Mouse (Mus musculus) testis, adult 2 months (tissue): ENCODE measurements around the gene Dbnl. TPM values are rescaled to one million over a fixed set of nuclear protein-coding genes. Genes with fewer than 3 reads are reported as not detected.

Experiments
- H3K27ac ChIP-seq: fragments of 200-500 bp; 2 replicates; pipeline ENCODE4 v1.5.1; 2012; ENCODE audit warnings: low read depth, low read length; ENCODE audit not compliant: control insufficient read depth, insufficient read depth
- H3K27me3 ChIP-seq: fragments of 200-500 bp; 2 replicates; pipeline ENCODE4 v1.6.1; 2012; ENCODE audit warnings: mild to moderate bottlenecking, low read length, moderate library complexity; ENCODE audit not compliant: control insufficient read depth, insufficient read depth
- H3K36me3 ChIP-seq: fragments of 200-500 bp; 2 replicates; pipeline ENCODE4 v1.6.1; 2012; ENCODE audit warnings: mild to moderate bottlenecking, low read length; ENCODE audit not compliant: control insufficient read depth, insufficient read depth
- H3K4me1 ChIP-seq: fragments of 200-500 bp; 2 replicates; pipeline ENCODE4 v1.6.1; 2012; ENCODE audit warnings: low read length; ENCODE audit not compliant: control insufficient read depth, insufficient read depth
- H3K4me3 ChIP-seq: fragments of 200-500 bp; 2 replicates; pipeline ENCODE4 v1.5.1; 2012; ENCODE audit warnings: low read depth, mild to moderate bottlenecking, low read length, moderate library complexity, mixed read lengths; ENCODE audit not compliant: control insufficient read depth
- CTCF ChIP-seq: fragments of 200-500 bp; IDR thresholded peaks from 2 replicates; pipeline ENCODE4 v1.5.1; 2012; ENCODE audit warnings: low read depth, mild to moderate bottlenecking, inconsistent platforms, low read length, moderate library complexity; ENCODE audit not compliant: control insufficient read depth, insufficient read depth, insufficient replicate concordance
- POLR2A ChIP-seq: fragments of 200-500 bp; IDR thresholded peaks from 2 replicates; pipeline ENCODE4 v1.6.1; 2012; ENCODE audit warnings: low read depth, mild to moderate bottlenecking, inconsistent platforms, low read length, moderate library complexity; ENCODE audit not compliant: control insufficient read depth
- polyA plus RNA-seq: library from polyadenylated mRNA; depleted of rRNA; stranded (reverse); fragments of >200 nt; gene quantifications from 2 replicates; pipeline ENCODE4 v1.2.3, GENCODE M21; 2012

Gene Dbnl
- polyA plus RNA-seq, 1 experiment = 19.6 TPM

DNA sequence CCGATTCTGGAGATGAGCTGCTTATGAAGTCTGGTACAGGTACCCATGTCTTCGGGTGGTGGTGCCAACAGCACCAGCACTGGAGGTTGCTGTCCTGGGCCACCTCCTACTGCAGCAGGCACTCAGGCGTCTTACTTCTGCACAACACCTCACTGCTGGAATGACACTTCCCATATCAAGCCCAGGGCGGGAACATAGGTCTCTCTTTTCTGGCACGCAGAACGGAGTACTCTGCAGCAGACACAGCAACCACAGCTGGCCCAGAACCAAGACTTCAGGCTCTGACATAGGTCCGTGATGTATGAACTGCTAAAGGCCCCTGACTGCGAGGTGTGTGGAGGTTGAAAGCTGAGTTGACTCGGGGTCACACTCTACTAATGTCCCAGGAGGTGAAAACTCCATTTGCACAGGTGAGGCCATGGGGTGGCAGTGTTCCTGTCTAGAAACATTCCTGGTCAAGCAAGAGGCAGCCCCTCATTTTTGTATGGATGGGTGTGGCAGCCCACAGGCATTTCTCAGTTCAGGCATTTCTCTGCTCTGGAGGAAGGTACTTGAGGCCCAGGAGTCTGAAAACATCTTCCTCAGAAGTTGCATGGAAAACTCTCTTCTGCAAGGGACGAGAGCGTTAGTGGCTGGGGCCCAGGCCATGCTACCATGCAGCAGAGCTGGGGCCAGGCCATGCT, 40.4 kb downstream of the Dbnl start:
- Histone ChIP-seq H3K4me3 (no peak overlapping the region), H3K36me3 (no peaks in the 10 kb centered on the region), H3K4me1 (no peaks in the 10 kb centered on the region), H3K27ac (no peak overlapping the region), H3K27me3 (no peaks in the 10 kb centered on the region)
- no peak for TF ChIP-seq POLR2A
- TF ChIP-seq CTCF = no peak

DNA sequence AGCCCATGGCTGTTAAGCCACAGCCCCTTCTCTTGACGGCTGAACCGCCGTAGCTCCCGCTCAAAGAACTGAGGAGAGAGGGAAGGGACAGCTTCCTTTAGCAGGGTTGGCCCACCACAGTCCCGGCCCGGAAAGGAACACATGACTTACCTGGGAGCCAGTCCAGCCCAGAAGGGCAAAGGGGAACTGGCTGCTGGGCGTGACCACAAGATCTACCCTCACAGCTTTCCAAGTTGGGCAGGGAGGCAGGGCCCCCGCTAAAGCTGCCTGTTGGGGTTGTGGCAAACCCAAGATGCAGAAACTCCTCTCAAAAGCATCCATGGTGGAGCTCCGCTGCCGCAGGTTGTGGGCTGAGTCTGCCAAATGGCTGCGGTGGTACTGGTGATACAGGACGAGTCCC, 41.0 kb downstream of the Dbnl start:
- H3K27me3 ChIP-seq = no peaks in the 10 kb centered on the region
- TF ChIP-seq CTCF (no peak), POLR2A (no peak)
- H3K4me1 ChIP-seq = no peaks in the 10 kb centered on the region
- no peak overlapping the region for H3K4me3 ChIP-seq
- H3K27ac ChIP-seq = no peak overlapping the region
- no peaks in the 10 kb centered on the region for H3K36me3 ChIP-seq

DNA sequence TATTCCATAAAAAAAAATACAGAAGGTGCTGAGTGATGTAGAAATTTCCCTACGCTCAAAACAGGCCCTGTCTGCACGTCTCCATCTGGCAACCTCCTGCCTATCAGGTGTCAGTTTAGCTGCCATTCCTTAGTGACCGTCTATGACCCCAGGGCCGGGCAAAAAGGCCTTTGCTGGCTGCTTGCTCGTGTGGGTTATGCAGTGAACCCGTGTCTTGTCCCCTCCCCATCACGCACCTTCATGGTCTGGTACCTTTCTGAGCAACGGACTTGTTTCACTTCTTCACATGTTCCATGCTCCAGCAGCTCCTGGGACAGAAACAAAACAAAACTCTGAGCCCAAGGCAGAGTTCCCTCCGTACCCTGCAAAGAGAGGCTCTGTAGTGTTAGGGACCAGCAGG, 46.2 kb downstream of the Dbnl start:
- Histone ChIP-seq H3K27me3 (no peaks in the 10 kb centered on the region), H3K36me3 (no peaks in the 10 kb centered on the region), H3K4me1 (peaks cover 5% of the 10 kb centered on the region), H3K4me3 (no peak overlapping the region), H3K27ac (no peak overlapping the region)
- no peak for TF ChIP-seq POLR2A
- no peak for TF ChIP-seq CTCF

DNA sequence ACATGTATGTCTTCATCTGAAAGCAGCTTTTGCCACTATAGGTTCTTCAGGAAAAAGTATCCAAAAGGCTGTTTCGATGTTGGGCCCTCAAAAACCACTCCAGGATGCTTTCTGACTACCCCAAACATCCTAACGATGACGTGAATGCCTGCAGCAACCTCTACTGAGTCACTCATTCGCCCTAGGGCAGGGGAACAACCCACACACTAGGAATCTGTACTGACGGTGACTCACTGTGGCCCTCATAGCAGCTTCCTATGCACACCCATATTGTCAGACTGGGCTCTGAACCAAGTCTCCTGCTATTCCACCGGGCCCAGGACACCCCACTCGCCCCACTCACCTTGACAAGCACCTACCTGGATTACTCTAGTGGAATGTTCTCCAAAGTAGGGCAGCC, 46.8 kb downstream of the Dbnl start:
- no peak overlapping the region for H3K4me3 ChIP-seq
- H3K36me3 ChIP-seq = no peaks in the 10 kb centered on the region
- H3K27ac ChIP-seq = no peak overlapping the region
- no peaks in the 10 kb centered on the region for H3K27me3 ChIP-seq
- TF ChIP-seq POLR2A (no peak), CTCF (no peak)
- H3K4me1 ChIP-seq = peaks cover 7% of the 10 kb centered on the region

DNA sequence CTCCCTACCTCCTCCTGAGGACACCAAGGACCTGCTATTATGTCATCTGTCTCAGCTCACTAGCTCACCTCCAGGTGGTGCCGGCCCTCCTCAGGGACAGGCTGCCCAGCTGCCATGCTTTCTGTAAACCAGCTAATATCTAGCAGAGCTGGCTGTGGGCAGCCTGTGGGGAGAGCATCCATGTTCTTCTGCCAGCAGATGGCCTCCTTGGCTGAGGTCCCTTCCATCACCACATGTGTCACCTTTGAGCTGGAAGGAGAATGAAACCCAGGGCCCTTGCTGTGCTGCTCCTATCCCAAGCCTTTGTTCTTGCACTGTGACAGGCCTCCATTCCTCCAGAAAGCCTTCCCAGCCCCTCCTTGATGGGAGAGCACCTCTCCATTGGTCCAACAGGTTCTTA, 47.8 kb downstream of the Dbnl start:
- Histone ChIP-seq H3K4me3 (no peak overlapping the region), H3K27me3 (no peaks in the 10 kb centered on the region), H3K36me3 (no peaks in the 10 kb centered on the region), H3K4me1 (peaks cover 7% of the 10 kb centered on the region), H3K27ac (no peak overlapping the region)
- TF ChIP-seq POLR2A (no peak), CTCF (no peak)

DNA sequence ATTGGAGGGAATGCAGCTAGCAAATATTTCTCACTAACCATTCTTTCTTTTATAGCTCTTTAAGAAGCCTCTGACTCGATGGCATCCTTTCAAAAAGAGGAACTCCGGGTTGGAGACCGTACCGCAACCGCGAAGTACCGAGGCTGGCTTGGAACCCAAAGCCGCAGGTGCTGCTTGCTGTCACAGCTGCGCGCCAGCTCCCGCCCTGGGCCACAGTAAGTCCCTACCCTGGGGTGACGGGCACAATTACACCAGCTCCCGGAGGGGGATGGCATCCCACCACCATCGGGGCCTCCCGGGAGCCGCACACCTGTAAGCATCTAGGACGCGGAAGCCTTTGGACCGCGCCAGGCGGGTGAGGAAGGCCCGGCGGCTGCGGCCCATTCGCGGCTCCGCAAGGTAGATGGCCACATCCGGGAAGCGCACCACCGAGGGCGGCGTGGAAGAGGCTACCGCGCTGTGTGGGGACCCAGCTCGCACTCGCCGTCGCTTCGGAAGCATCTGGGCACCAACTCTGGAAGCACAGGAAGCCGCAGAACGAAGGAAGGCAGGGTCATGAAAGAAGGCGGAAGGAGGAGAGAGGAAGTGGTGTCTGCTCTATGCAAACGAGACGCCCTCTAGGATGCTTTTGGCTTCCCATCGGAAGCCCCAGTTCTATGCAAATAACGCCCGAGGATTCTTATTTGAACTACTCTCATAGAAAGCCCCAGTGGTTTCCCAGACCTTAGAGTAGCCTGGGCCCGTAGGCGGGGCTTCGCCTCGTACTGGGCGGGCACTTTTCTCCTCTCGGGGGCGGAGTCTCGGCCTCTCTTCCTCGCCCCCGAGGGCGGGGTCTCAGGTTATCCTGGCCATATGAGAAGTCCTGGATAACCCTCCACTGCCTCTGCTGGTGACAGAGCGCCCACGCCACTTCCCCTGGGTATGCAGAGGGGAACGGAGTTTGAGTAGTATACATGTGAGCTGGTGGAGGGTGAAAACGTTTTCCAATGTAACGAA, 49.3 kb downstream of the Dbnl start, which contains the start of gene Polm:
TSS of gene Polm (minus strand) at position 766 of the 996 bp plus-strand sequence.
- Histone ChIP-seq H3K4me1 (peaks cover 7% of the 10 kb centered on the region), H3K27ac (peak within 1 kb of the TSS; percentile 3; the same call in 1 of the 2 replicates), H3K4me3 (peak within 1 kb of the TSS; percentile 76), H3K36me3 (no peaks in the 10 kb centered on the region), H3K27me3 (no peaks in the 10 kb centered on the region)
- TF ChIP-seq CTCF (peak; percentile 59; the same call in 1 of the 2 replicates), POLR2A (no peak; the same call in 1 of the 2 replicates)

DNA sequence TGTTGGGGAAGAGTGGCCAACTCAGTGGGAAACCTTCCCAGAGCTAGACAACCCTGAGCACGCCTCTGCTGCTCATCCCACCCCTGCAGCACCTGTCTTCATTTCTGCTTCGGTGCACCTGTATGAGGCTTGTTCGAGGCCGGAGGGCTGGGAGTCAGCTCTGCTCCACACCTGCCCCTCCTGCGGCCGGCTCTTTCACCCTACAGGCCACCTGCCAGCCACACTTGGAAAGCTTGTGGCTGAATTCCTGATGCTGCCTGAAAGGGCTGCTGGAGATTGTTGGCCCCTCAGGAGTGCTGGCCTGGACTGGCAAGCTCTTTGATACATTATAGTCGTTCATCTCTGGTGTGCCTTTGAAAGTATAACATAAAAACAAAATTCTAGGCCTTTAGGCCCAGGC, 52.1 kb downstream of the Dbnl start:
- TF ChIP-seq POLR2A (no peak), CTCF (no peak)
- Histone ChIP-seq H3K36me3 (no peaks in the 10 kb centered on the region), H3K4me3 (no peak overlapping the region), H3K4me1 (peaks cover 7% of the 10 kb centered on the region), H3K27ac (peak overlapping the region; percentile 25; the same call in 1 of the 2 replicates), H3K27me3 (no peaks in the 10 kb centered on the region)
